Mouse (Mus musculus) neutrophil, adult 65 days (primary cell): ENCODE measurements around the gene Pla2g12a. TPM values are rescaled to one million over a fixed set of nuclear protein-coding genes. Genes with fewer than 3 reads are reported as not detected.

Source experiments
- total RNA-seq: library from RNA; stranded (reverse); gene quantifications from 2 replicates; pipeline ENCODE4 v1.2.4, GENCODE M21; 2023

Pla2g12a gene
- 2.8 and 3.7 TPM in 2 replicates for total RNA-seq

GRCm38 (mm10) chr3:129878405-129879021 is at the start of gene Pla2g12a:
Gene Pla2g12a (plus strand): TSS chr3:129878606.

GRCm38 (mm10) chr3:129831035-129831568 is 47.3 kb upstream of the Pla2g12a start, which contains the start of gene Gar1:
Gene Gar1 (minus strand): TSS chr3:129831396.

GRCm38 (mm10) chr3:129835388-129835934 is 42.9 kb upstream of the Pla2g12a start, which contains the start of gene Cfi:
Gene Cfi (plus strand): TSS chr3:129835884.

GRCm38 (mm10) chr3:129901271-129901809 is 22.9 kb downstream of the Pla2g12a start, which contains the start of gene Casp6:
Gene Casp6 (plus strand): TSS chr3:129901425.

Other genes starting within 250 kb of the Pla2g12a start
- 0.27 and 1.5 TPM in 2 replicates for gene Egf, start 123.3 kb upstream of the Pla2g12a start, total RNA-seq
- gene Lrit3, start 74.6 kb upstream of the Pla2g12a start, total RNA-seq = not detected in 2 replicates
- 0.25 and 0.34 TPM in 2 replicates for gene Rrh, start 56.0 kb upstream of the Pla2g12a start, total RNA-seq
- gene Gar1, start 47.2 kb upstream of the Pla2g12a start, total RNA-seq = 19.5 and 20.3 TPM in 2 replicates
- not detected in 2 replicates for gene Cfi, start 42.7 kb upstream of the Pla2g12a start, total RNA-seq
- 10.8 and 11.3 TPM in 2 replicates for gene Casp6, start 22.8 kb downstream of the Pla2g12a start, total RNA-seq
- 21.3 and 21.9 TPM in 2 replicates for gene Mcub, start 91.6 kb downstream of the Pla2g12a start, total RNA-seq
- 64.8 and 99.7 TPM in 2 replicates for gene Sec24b, start 182.9 kb downstream of the Pla2g12a start, total RNA-seq